ENCODE assay signal across 18 mouse cellular contexts in the genomic region with DNA sequence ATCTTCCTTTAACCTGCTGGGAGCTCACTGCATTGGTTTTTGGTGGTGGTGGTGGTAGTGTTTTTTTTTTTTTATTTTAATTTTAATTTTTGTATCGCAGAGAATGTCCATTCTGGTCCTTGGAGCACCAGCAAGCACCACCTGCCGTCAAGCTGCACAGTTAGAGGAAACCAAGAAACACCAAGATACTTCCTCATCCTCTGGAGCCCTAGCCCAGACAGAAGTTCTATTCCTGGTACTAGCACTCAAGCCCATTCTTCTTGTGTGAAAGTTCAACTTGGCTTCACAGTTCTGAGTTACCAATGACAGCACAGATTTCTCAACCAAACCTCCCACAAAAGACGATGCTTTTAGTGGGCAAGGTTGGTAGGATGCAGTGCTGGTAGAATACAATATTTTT.
DNase-seq lines count a peak whose midpoint lies in the region; ATAC-seq lines count a peak whose summit lies in the region.
"Had no signal": no experiment of that assay in that cellular context is flagged by ENCODE, and none has a peak within 500 bp of the region (broad histone marks: within the 10 kb centered on the region; RNA-seq: fewer than 3 reads in every experiment).

No protein-coding gene starts in this region.

- no peaks in the 10 kb centered on the region for H3K36me3 ChIP-seq in hindbrain, embryonic 12.5 days
- H3K36me3 ChIP-seq in hindbrain, embryonic 14.5 days (replicated peaks; ENCODE audit: control insufficient read depth, insufficient read depth): no peaks in the 10 kb centered on the region
- H3K36me3 ChIP-seq: embryonic facial prominence, embryonic 12.5 days; hindbrain, embryonic 15.5 days had no signal

- peak; percentile 28 to 31 for DNase-seq in spleen, postnatal 36 days (ENCODE audit: low spot score in 2 of 2)
- no peak for DNase-seq in spleen, postnatal 14 days (ENCODE audit: low spot score in 2 of 2)
- no peak for DNase-seq in thymus, postnatal 4 days
- DNase-seq in hindbrain, embryonic 14.5 days (ENCODE audit: low spot score): no peak
- DNase-seq: adrenal gland, adult 8-10 months; adrenal gland, postnatal 36 days; cerebellum, adult 11 months; cerebellum, adult 8-10 months; cerebellum, postnatal 14 days; gastrocnemius, postnatal 14 days; heart, postnatal 10 days had no signal

- H3K4me1 ChIP-seq in hindbrain, embryonic 12.5 days: no peaks in the 10 kb centered on the region
- H3K4me1 ChIP-seq in hindbrain, embryonic 14.5 days (replicated peaks; ENCODE audit: control insufficient read depth, insufficient read depth, low read length): no peaks in the 10 kb centered on the region
- H3K4me1 ChIP-seq: embryonic facial prominence, embryonic 12.5 days; hindbrain, embryonic 15.5 days had no signal

- no peak overlapping the region for H3K4me3 ChIP-seq in hindbrain, embryonic 12.5 days
- no peak overlapping the region for H3K4me3 ChIP-seq in hindbrain, embryonic 14.5 days (replicated peaks; ENCODE audit: low read length)
- H3K4me3 ChIP-seq: embryonic facial prominence, embryonic 12.5 days; hindbrain, embryonic 15.5 days had no signal

- H3K9me3 ChIP-seq in hindbrain, embryonic 12.5 days (replicated peaks): no peaks in the 10 kb centered on the region
- no peaks in the 10 kb centered on the region for H3K9me3 ChIP-seq in hindbrain, embryonic 14.5 days (ENCODE audit: control insufficient read depth, low read length)
- H3K9me3 ChIP-seq: embryonic facial prominence, embryonic 12.5 days; hindbrain, embryonic 15.5 days had no signal

- H3K4me2 ChIP-seq in hindbrain, embryonic 12.5 days (replicated peaks): no peak overlapping the region
- H3K4me2 ChIP-seq in hindbrain, embryonic 14.5 days (replicated peaks): no peak overlapping the region
- H3K4me2 ChIP-seq: embryonic facial prominence, embryonic 12.5 days; hindbrain, embryonic 15.5 days had no signal

- no peaks in the 10 kb centered on the region for H3K27me3 ChIP-seq in hindbrain, embryonic 12.5 days
- H3K27me3 ChIP-seq in hindbrain, embryonic 14.5 days (ENCODE audit: control insufficient read depth, insufficient read depth, low read length): no peaks in the 10 kb centered on the region
- H3K27me3 ChIP-seq: embryonic facial prominence, embryonic 12.5 days; hindbrain, embryonic 15.5 days had no signal

- WGBS in hindbrain, embryonic 12.5 days: 84% methylated on average over 3 of the region's 3 CpGs
- WGBS in hindbrain, embryonic 14.5 days: 97% methylated on average over 3 of the region's 3 CpGs

- peak; percentile 67 for ATAC-seq in common myeloid progenitor, adult 5-6 weeks (replicated peaks; ENCODE audit: low read depth, poor library complexity, severe bottlenecking)
- ATAC-seq in megakaryocyte progenitor cell, adult 5-6 weeks (replicated peaks; ENCODE audit: poor library complexity): peak; percentile 63
- no peak for ATAC-seq in hindbrain, embryonic 12.5 days (ENCODE audit: low FRiP score)
- no peak for ATAC-seq in hindbrain, embryonic 14.5 days (ENCODE audit: low FRiP score)
- ATAC-seq: forebrain, embryonic 16.5 days; intestine, postnatal 0 days had no signal

- H3K9ac ChIP-seq in hindbrain, embryonic 12.5 days: no peak overlapping the region
- no peak overlapping the region for H3K9ac ChIP-seq in hindbrain, embryonic 14.5 days
- H3K9ac ChIP-seq: embryonic facial prominence, embryonic 12.5 days; hindbrain, embryonic 15.5 days had no signal

- H3K27ac ChIP-seq in hindbrain, embryonic 12.5 days: no peak overlapping the region
- H3K27ac ChIP-seq in hindbrain, embryonic 14.5 days: no peak overlapping the region
- H3K27ac ChIP-seq: embryonic facial prominence, embryonic 12.5 days; hindbrain, embryonic 15.5 days had no signal

Comparison
In these comparisons a context has a peak if more than half of its experiments do, and no peak if none do; other contexts are left out.
1. DNase-seq: peak in spleen, postnatal 36 days (2 of 2); none in spleen, postnatal 14 days (0 of 2), thymus, postnatal 4 days (single experiment) and hindbrain, embryonic 14.5 days (single experiment).
2. ATAC-seq: peak in common myeloid progenitor, adult 5-6 weeks (single experiment) and megakaryocyte progenitor cell, adult 5-6 weeks (single experiment); none in hindbrain, embryonic 12.5 days (single experiment) and hindbrain, embryonic 14.5 days (single experiment).